Mouse (Mus musculus) gastrocnemius, adult 8-10 months (tissue): ENCODE data around the gene Cfap54. TPM values are rescaled to one million over a fixed set of nuclear protein-coding genes. Genes with fewer than 3 reads are reported as not detected.

ENCODE experiments used
- DNase-seq, 2 experiments: peaks; one replicate each; pipeline ENCODE4 v3.0.0; 2022; ENCODE audit warnings: low spot score in 2 of 2
- total RNA-seq, 4 experiments: library from RNA; stranded (reverse); gene quantifications; 2 replicates each; pipeline ENCODE4 v1.2.4; 2022

Cfap54 gene
- total RNA-seq, 4 experiments from 2014 or later: 0.34 to 0.54 (median 0.38) TPM

GRCm38 (mm10) chr10:93098211-93098805 lies 16.9 kb upstream of the Cfap54 start:
- no peak for DNase-seq

GRCm38 (mm10) chr10:93097439-93097838 lies 16.0 kb upstream of the Cfap54 start:
- no peak for DNase-seq

- no peak for DNase-seq
These were observed 14.4 kb upstream of the Cfap54 start for GRCm38 (mm10) chr10:93095827-93096226.

- no peak for DNase-seq
These were observed 13.7 kb upstream of the Cfap54 start for GRCm38 (mm10) chr10:93094957-93095580.

GRCm38 (mm10) chr10:93091928-93092327 lies 10.5 kb upstream of the Cfap54 start:
- no peak for DNase-seq

- DNase-seq: no peak
These were observed 8.8 kb upstream of the Cfap54 start for GRCm38 (mm10) chr10:93090241-93090640.

- DNase-seq: no peak
These were observed 7.1 kb upstream of the Cfap54 start for GRCm38 (mm10) chr10:93088396-93089048.

GRCm38 (mm10) chr10:93087504-93087903 lies 6.1 kb upstream of the Cfap54 start:
- no peak for DNase-seq

- DNase-seq: no peak
These were observed 2.5 kb upstream of the Cfap54 start for GRCm38 (mm10) chr10:93083963-93084340.

- no peak for DNase-seq
These were observed 2.0 kb upstream of the Cfap54 start for GRCm38 (mm10) chr10:93083198-93083962.

- no peak for DNase-seq
These were observed 1.9 kb downstream of the Cfap54 start for GRCm38 (mm10) chr10:93079486-93079885.

- DNase-seq: no peak
These were observed 3.4 kb downstream of the Cfap54 start for GRCm38 (mm10) chr10:93077935-93078479.

- DNase-seq: no peak
These were observed 5.0 kb downstream of the Cfap54 start for GRCm38 (mm10) chr10:93076376-93076775.

- DNase-seq: no peak
These were observed 5.6 kb downstream of the Cfap54 start for GRCm38 (mm10) chr10:93075856-93076255.

- DNase-seq: no peak
These were observed 8.6 kb downstream of the Cfap54 start for GRCm38 (mm10) chr10:93072769-93073168.

- no peak for DNase-seq
These were observed 9.7 kb downstream of the Cfap54 start for GRCm38 (mm10) chr10:93071753-93072152.

GRCm38 (mm10) chr10:93070121-93070898 lies 11.1 kb downstream of the Cfap54 start:
- DNase-seq: no peak

- DNase-seq: no peak
These were observed 11.7 kb downstream of the Cfap54 start for GRCm38 (mm10) chr10:93069721-93070120.

GRCm38 (mm10) chr10:93069041-93069679 lies 12.3 kb downstream of the Cfap54 start:
- no peak for DNase-seq

GRCm38 (mm10) chr10:93064973-93065372 lies 16.4 kb downstream of the Cfap54 start:
- DNase-seq: no peak
